Comparison of ENCODE assay signal across 23 mouse cellular contexts in the genomic region with DNA sequence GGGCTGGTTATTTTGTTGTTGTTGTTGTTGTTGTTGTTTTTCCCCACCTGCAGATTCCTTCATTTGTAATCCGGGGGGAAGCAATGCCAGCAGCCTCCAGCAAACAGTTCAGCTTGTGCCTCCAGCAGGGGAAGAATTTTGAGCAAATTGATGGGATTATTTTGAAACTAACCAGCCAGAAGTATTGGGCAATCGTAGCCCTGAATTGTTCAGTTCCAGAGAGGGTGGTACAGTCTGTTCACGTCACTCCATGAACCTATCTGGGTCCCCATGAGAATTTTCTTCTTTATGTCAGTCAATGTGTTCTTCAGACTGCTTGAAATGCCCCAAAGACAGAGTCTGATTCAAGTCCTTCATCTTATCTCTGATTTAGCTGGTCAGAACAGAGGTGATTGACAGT.
DNase-seq lines count a peak whose midpoint lies in the region; ATAC-seq and TF ChIP-seq lines count a peak whose summit lies in the region.
"Had no signal": no experiment of that assay in that cellular context is flagged by ENCODE, and none has a peak within 500 bp of the region (broad histone marks: within the 10 kb centered on the region; RNA-seq: fewer than 3 reads in every experiment).

No protein-coding gene starts in this region.

- H3K36me3 ChIP-seq in liver, adult 2 months (ENCODE audit: control insufficient read depth, insufficient read depth, low read length): no peaks in the 10 kb centered on the region
- no peaks in the 10 kb centered on the region for H3K36me3 ChIP-seq in liver, embryonic 12.5 days
- H3K36me3 ChIP-seq in midbrain, embryonic 10.5 days: no peaks in the 10 kb centered on the region
- H3K36me3 ChIP-seq in midbrain, embryonic 13.5 days: no peaks in the 10 kb centered on the region
- no peaks in the 10 kb centered on the region for H3K36me3 ChIP-seq in stomach, postnatal 0 days (ENCODE audit: control insufficient read depth, insufficient read depth, low read length)
- no peaks in the 10 kb centered on the region for H3K36me3 ChIP-seq in hindbrain, embryonic 16.5 days (ENCODE audit: control insufficient read depth, insufficient read depth, low read length)
- H3K36me3 ChIP-seq: heart, embryonic 12.5 days; hindbrain, embryonic 13.5 days; limb, embryonic 12.5 days; midbrain, embryonic 12.5 days; neural tube, embryonic 13.5 days had no signal

- TF ChIP-seq CTCF in liver, adult 2 months (IDR thresholded peaks at IDR 0.05; ENCODE audit: low read depth, low read length): no peak; the same call in 1 of the 2 replicates
- TF ChIP-seq CTCF in stomach, postnatal 0 days (IDR thresholded peaks at IDR 0.05; ENCODE audit: low read depth): no peak

- H3K4me3 ChIP-seq in liver, adult 2 months (ENCODE audit: insufficient read depth, low read depth, low read length): no peak overlapping the region
- H3K4me3 ChIP-seq in liver, embryonic 12.5 days: no peak overlapping the region
- no peak overlapping the region for H3K4me3 ChIP-seq in midbrain, embryonic 10.5 days
- no peak overlapping the region for H3K4me3 ChIP-seq in midbrain, embryonic 13.5 days (replicated peaks)
- H3K4me3 ChIP-seq in stomach, postnatal 0 days (ENCODE audit: low read depth, low read length): no peak overlapping the region
- H3K4me3 ChIP-seq in hindbrain, embryonic 16.5 days (ENCODE audit: low read length): no peak overlapping the region
- H3K4me3 ChIP-seq: heart, embryonic 12.5 days; hindbrain, embryonic 13.5 days; limb, embryonic 12.5 days; midbrain, embryonic 12.5 days; neural tube, embryonic 13.5 days had no signal

- H3K9me3 ChIP-seq in liver, embryonic 12.5 days (replicated peaks): no peaks in the 10 kb centered on the region
- H3K9me3 ChIP-seq in midbrain, embryonic 10.5 days (replicated peaks): no peaks in the 10 kb centered on the region
- no peaks in the 10 kb centered on the region for H3K9me3 ChIP-seq in midbrain, embryonic 13.5 days
- H3K9me3 ChIP-seq in stomach, postnatal 0 days (ENCODE audit: control insufficient read depth, low read length): no peaks in the 10 kb centered on the region
- no peaks in the 10 kb centered on the region for H3K9me3 ChIP-seq in hindbrain, embryonic 16.5 days (ENCODE audit: control insufficient read depth, low read length)
- H3K9me3 ChIP-seq: heart, embryonic 12.5 days; hindbrain, embryonic 13.5 days; limb, embryonic 12.5 days; midbrain, embryonic 12.5 days; neural tube, embryonic 13.5 days had no signal

- TF ChIP-seq EP300 in stomach, postnatal 0 days (optimal IDR thresholded peaks at IDR 0.05): no peak

- H3K9ac ChIP-seq in liver, adult 2 months (ENCODE audit: low read depth, low read length): no peak overlapping the region
- no peak overlapping the region for H3K9ac ChIP-seq in liver, embryonic 12.5 days
- H3K9ac ChIP-seq in midbrain, embryonic 13.5 days (replicated peaks): no peak overlapping the region
- H3K9ac ChIP-seq in stomach, postnatal 0 days (ENCODE audit: low read length): no peak overlapping the region
- no peak overlapping the region for H3K9ac ChIP-seq in hindbrain, embryonic 16.5 days (ENCODE audit: low read depth, low read length)
- H3K9ac ChIP-seq: forebrain, postnatal 0 days; heart, embryonic 12.5 days; hindbrain, embryonic 13.5 days; limb, embryonic 12.5 days; midbrain, embryonic 12.5 days; neural tube, embryonic 13.5 days had no signal

- TF ChIP-seq POLR2A in liver, adult 2 months (IDR thresholded peaks at IDR 0.05; ENCODE audit: extremely low read depth, insufficient read depth, low read length): no peak

- no peaks in the 10 kb centered on the region for H3K27me3 ChIP-seq in liver, adult 2 months (ENCODE audit: control insufficient read depth, insufficient read depth, low read length)
- no peaks in the 10 kb centered on the region for H3K27me3 ChIP-seq in liver, embryonic 12.5 days (replicated peaks)
- H3K27me3 ChIP-seq in midbrain, embryonic 10.5 days (ENCODE audit: low read depth, poor library complexity, severe bottlenecking): no peaks in the 10 kb centered on the region
- no peaks in the 10 kb centered on the region for H3K27me3 ChIP-seq in midbrain, embryonic 13.5 days
- H3K27me3 ChIP-seq in stomach, postnatal 0 days (ENCODE audit: control insufficient read depth, insufficient read depth, low read length): no peaks in the 10 kb centered on the region
- no peaks in the 10 kb centered on the region for H3K27me3 ChIP-seq in hindbrain, embryonic 16.5 days (replicated peaks; ENCODE audit: control insufficient read depth, insufficient read depth, low read length)
- H3K27me3 ChIP-seq: heart, embryonic 12.5 days; hindbrain, embryonic 13.5 days; limb, embryonic 12.5 days; midbrain, embryonic 12.5 days; neural tube, embryonic 13.5 days had no signal

- no peaks in the 10 kb centered on the region for H3K79me2 ChIP-seq in liver, adult 2 months (ENCODE audit: control insufficient read depth, insufficient read depth, low read length)

- 21% methylated on average over 3 of the region's 3 CpGs for WGBS in liver, adult 2 months
- WGBS in liver, embryonic 12.5 days (ENCODE audit: insufficient replicate concordance): 67% methylated on average over 3 of the region's 3 CpGs
- WGBS in midbrain, embryonic 10.5 days: 80% methylated on average over 3 of the region's 3 CpGs
- 59% methylated on average over 3 of the region's 3 CpGs for WGBS in midbrain, embryonic 13.5 days
- 54% methylated on average over 3 of the region's 3 CpGs for WGBS in stomach, postnatal 0 days
- 75% methylated on average over 3 of the region's 3 CpGs for WGBS in hindbrain, embryonic 16.5 days

- H3K27ac ChIP-seq in liver, adult 2 months (replicated peaks; ENCODE audit: insufficient read depth, low read depth, low read length): no peak overlapping the region
- no peak overlapping the region for H3K27ac ChIP-seq in liver, embryonic 12.5 days
- peak overlapping the region; percentile 49; the same call in 1 of the 2 replicates for H3K27ac ChIP-seq in midbrain, embryonic 10.5 days (replicated peaks)
- no peak overlapping the region for H3K27ac ChIP-seq in midbrain, embryonic 13.5 days
- H3K27ac ChIP-seq in stomach, postnatal 0 days (replicated peaks): peak overlapping the region; percentile 85
- no peak overlapping the region for H3K27ac ChIP-seq in hindbrain, embryonic 16.5 days (ENCODE audit: low read depth, low read length)
- H3K27ac ChIP-seq: hindbrain, embryonic 13.5 days; limb, embryonic 12.5 days; midbrain, embryonic 12.5 days; neural tube, embryonic 13.5 days had no signal

- peak; percentile 82 for DNase-seq in liver, adult 2 months (ENCODE audit: extremely low read depth, low read depth, low spot score)
- DNase-seq in midbrain, embryonic 10.5 days (ENCODE audit: low spot score): no peak
- DNase-seq in lung, postnatal 36 days: peak; percentile 45
- no peak for DNase-seq in stomach, postnatal 0 days (ENCODE audit: low spot score)
- DNase-seq in thymus, postnatal 10 days (ENCODE audit: low spot score in 2 of 2): no peak
- DNase-seq: adrenal gland, adult 8-10 months; B cell, adult 2 months; cerebellum, adult 9-10 months; forebrain, postnatal 0 days; heart, adult 11 months; heart, postnatal 14 days; kidney, adult 8-10 months; kidney, postnatal 25 days; spleen, adult 18-20 months; thymus, postnatal 14 days had no signal

- no peak for ATAC-seq in liver, embryonic 12.5 days
- no peak for ATAC-seq in midbrain, embryonic 13.5 days
- no peak for ATAC-seq in stomach, postnatal 0 days (ENCODE audit: low FRiP score, low TSS enrichment)
- ATAC-seq in hindbrain, embryonic 16.5 days: no peak
- ATAC-seq: forebrain, postnatal 0 days had no signal

- no peak overlapping the region for H3K4me2 ChIP-seq in liver, embryonic 12.5 days
- no peak overlapping the region for H3K4me2 ChIP-seq in midbrain, embryonic 13.5 days (replicated peaks)
- H3K4me2 ChIP-seq in stomach, postnatal 0 days (replicated peaks; ENCODE audit: low read depth): no peak overlapping the region
- H3K4me2 ChIP-seq in hindbrain, embryonic 16.5 days (ENCODE audit: low read length): no peak overlapping the region
- H3K4me2 ChIP-seq: heart, embryonic 12.5 days; hindbrain, embryonic 13.5 days; limb, embryonic 12.5 days; midbrain, embryonic 12.5 days; neural tube, embryonic 13.5 days had no signal

- H3K4me1 ChIP-seq in liver, adult 2 months (ENCODE audit: control insufficient read depth, insufficient read depth, low read length): peaks cover 3% of the 10 kb centered on the region; the same call in 1 of the 2 replicates
- no peaks in the 10 kb centered on the region for H3K4me1 ChIP-seq in liver, embryonic 12.5 days
- H3K4me1 ChIP-seq in midbrain, embryonic 10.5 days: peaks cover 41% of the 10 kb centered on the region
- peaks cover 11% of the 10 kb centered on the region; the same call in 1 of the 2 replicates for H3K4me1 ChIP-seq in midbrain, embryonic 13.5 days (replicated peaks)
- H3K4me1 ChIP-seq in stomach, postnatal 0 days (replicated peaks; ENCODE audit: control insufficient read depth, insufficient read depth): no peaks in the 10 kb centered on the region; the same call in none of the 2 replicates
- H3K4me1 ChIP-seq in hindbrain, embryonic 16.5 days (ENCODE audit: control insufficient read depth, insufficient read depth, low read depth, low read length): no peaks in the 10 kb centered on the region
- H3K4me1 ChIP-seq: heart, embryonic 12.5 days had no signal

Comparison
In these comparisons a context has a peak if more than half of its experiments do, and no peak if none do; other contexts are left out.
1. H3K27ac ChIP-seq: peak in midbrain, embryonic 10.5 days (single experiment) and stomach, postnatal 0 days (single experiment); none in liver, adult 2 months (single experiment), liver, embryonic 12.5 days (single experiment), midbrain, embryonic 13.5 days (single experiment) and hindbrain, embryonic 16.5 days (single experiment).
2. DNase-seq: peak in liver, adult 2 months (single experiment) and lung, postnatal 36 days (single experiment); none in midbrain, embryonic 10.5 days (single experiment), stomach, postnatal 0 days (single experiment) and thymus, postnatal 10 days (0 of 2).